Mouse (Mus musculus): ENCODE results near the gene Ubap2. TPM values are rescaled to one million over a fixed set of nuclear protein-coding genes. Genes with fewer than 3 reads are reported as not detected.
A peak's percentile ranks its signal among the peaks of the same experiment; 100 is the strongest.

Gene Ubap2
- total and polyA plus RNA-seq, 3 experiments: 22.7 to 170 (median 127) TPM

GRCm38 (mm10) chr4:41179825-41180725, 94.9 kb downstream of the Ubap2 start:
- H3K9me3 ChIP-seq (replicated peaks; ENCODE audit: insufficient read depth, low read length): no peaks in the 10 kb centered on the region
- no peak overlapping the region for H3K27ac ChIP-seq (ENCODE audit: control insufficient read depth, low read depth, low read length)
- peaks cover 0 to 4% of the 10 kb centered on the region in 2 experiments; a peak in 2 of 4 replicates for H3K4me1 ChIP-seq (ENCODE audit: control insufficient read depth in 1 of 2, insufficient read depth in 2 of 2, low read length in 2 of 2)
- no peak overlapping the region for H3K4me3 ChIP-seq (ENCODE audit: control insufficient read depth in 1 of 2, insufficient read depth in 1 of 2, low read depth in 2 of 2, low read length in 2 of 2)
- H3K36me3 ChIP-seq (ENCODE audit: control insufficient read depth in 1 of 2, insufficient read depth in 2 of 2, low read length in 2 of 2): peaks cover 3% of the 10 kb centered on the region in 2 experiments; a peak in 2 of 4 replicates
- DNase-seq (ENCODE audit: low read depth, low spot score): peak; percentile 64
- no peaks in the 10 kb centered on the region for H3K79me2 ChIP-seq (ENCODE audit: control insufficient read depth, insufficient read depth, low read length, poor library complexity)
- no peaks in the 10 kb centered on the region for H3K27me3 ChIP-seq (ENCODE audit: control insufficient read depth in 1 of 2, insufficient read depth in 2 of 2, low read length in 2 of 2)
- H3K9ac ChIP-seq (ENCODE audit: control insufficient read depth, low read depth, low read length, poor library complexity, severe bottlenecking): no peak overlapping the region
- TF ChIP-seq TAL1 (IDR thresholded peaks at IDR 0.05; ENCODE audit: low read length) (no peak), NRF1 (IDR thresholded peaks at IDR 0.05; ENCODE audit: insufficient read depth, low read depth, low read length, poor library complexity, severe bottlenecking) (no peak), MXI1 (IDR thresholded peaks at IDR 0.05; ENCODE audit: low read depth, low read length) (no peak), CHD1 (IDR thresholded peaks at IDR 0.05; ENCODE audit: low read depth, low read length) (no peak), SMC3 (IDR thresholded peaks at IDR 0.05; ENCODE audit: low read depth, low read length) (no peak), ZC3H11A (IDR thresholded peaks at IDR 0.05; ENCODE audit: low read depth, low read length) (no peak), POLR2AphosphoS5 (IDR thresholded peaks at IDR 0.05; ENCODE audit: borderline replicate concordance, low read depth, low read length) (no peak), NELFE (IDR thresholded peaks at IDR 0.05; ENCODE audit: low read depth, low read length) (no peak), MYB (IDR thresholded peaks at IDR 0.05; ENCODE audit: low read depth, low read length) (no peak), ELF1 (IDR thresholded peaks at IDR 0.05; ENCODE audit: low read depth, low read length) (no peak), GABPA (IDR thresholded peaks at IDR 0.05; ENCODE audit: low read depth, low read length) (no peak), MYC (IDR thresholded peaks at IDR 0.05; ENCODE audit: low read depth, low read length) (0 out of 2 replicates have a peak, but pooled peaks have one; percentile 48), ZMIZ1 (IDR thresholded peaks at IDR 0.05; ENCODE audit: low read depth, low read length) (no peak), MAZ (IDR thresholded peaks at IDR 0.05; ENCODE audit: low read depth, low read length) (no peak), BHLHE40 (IDR thresholded peaks at IDR 0.05; ENCODE audit: borderline replicate concordance, low read depth, low read length) (no peak), EP300 (IDR thresholded peaks at IDR 0.05; ENCODE audit: low read depth in 1 of 2, low read length in 2 of 2) (peak; percentile 24 to 48; a peak in 2 of 4 replicates), RCOR1 (IDR thresholded peaks at IDR 0.05; ENCODE audit: low read depth, low read length) (peak; percentile 61; the same call in 1 of the 2 replicates), JUND (IDR thresholded peaks at IDR 0.05; ENCODE audit: low read depth, low read length) (no peak), UBTF (IDR thresholded peaks at IDR 0.05; ENCODE audit: borderline replicate concordance, insufficient read depth, low read depth, low read length) (no peak), KAT2A (conservative IDR thresholded peaks at IDR 0.05; ENCODE audit: low read depth, low read length) (no peak), TCF12 (IDR thresholded peaks at IDR 0.05; ENCODE audit: low read depth, low read length) (peak; percentile 58; the same call in 1 of the 2 replicates), CHD2 (IDR thresholded peaks at IDR 0.05; ENCODE audit: low read length) (no peak), E2F4 (IDR thresholded peaks at IDR 0.05; ENCODE audit: borderline replicate concordance, low read depth, low read length) (no peak), POLR2A (IDR thresholded peaks at IDR 0.05; ENCODE audit: control insufficient read depth in 1 of 2, insufficient read depth in 1 of 2, low read depth in 1 of 2, low read length in 2 of 2, poor library complexity in 1 of 2) (no peak), TBP (IDR thresholded peaks at IDR 0.05; ENCODE audit: low read depth, low read length) (0 out of 2 replicates have a peak, but pooled peaks have one; percentile 50), SIN3A (IDR thresholded peaks at IDR 0.05; ENCODE audit: low read length) (no peak), HCFC1 (IDR thresholded peaks at IDR 0.05; ENCODE audit: low read depth, low read length) (no peak), POLR2AphosphoS2 (IDR thresholded peaks at IDR 0.05; ENCODE audit: low read length) (no peak), RAD21 (IDR thresholded peaks at IDR 0.05; ENCODE audit: low read depth, low read length) (no peak), ETS1 (IDR thresholded peaks at IDR 0.05; ENCODE audit: low read depth, low read length) (0 out of 2 replicates have a peak, but pooled peaks have one; percentile 30), ZKSCAN1 (IDR thresholded peaks at IDR 0.05; ENCODE audit: low read depth, low read length) (no peak), GATA1 (IDR thresholded peaks at IDR 0.05; ENCODE audit: low read depth, low read length) (no peak), USF2 (IDR thresholded peaks at IDR 0.05; ENCODE audit: borderline replicate concordance in 1 of 2, insufficient read depth in 1 of 2, low read depth in 1 of 2, low read length in 2 of 2) (no peak), MAFK (IDR thresholded peaks at IDR 0.05; ENCODE audit: borderline replicate concordance, low read depth, low read length) (no peak), CTCF (IDR thresholded peaks at IDR 0.05 in 2 of 3, conservative IDR thresholded peaks at IDR 0.05 in 1 of 3; ENCODE audit: control insufficient read depth in 1 of 3, insufficient read depth in 1 of 3, low read depth in 2 of 3, low read length in 3 of 3, poor library complexity in 1 of 3, severe bottlenecking in 1 of 3) (no peak), ZNF384 (IDR thresholded peaks at IDR 0.05; ENCODE audit: low read depth, low read length) (peak; percentile 68)

Data from MEL (cell line).